9 mouse cellular contexts compared by ENCODE assay signal in genomic region chr7:145300321-145301007, GRCm38 (mm10). TPM values are rescaled to one million over a fixed set of nuclear protein-coding genes. Genes with fewer than 3 reads are reported as not detected.
DNase-seq lines count a peak whose midpoint lies in the region; ATAC-seq and TF ChIP-seq lines count a peak whose summit lies in the region.
"Had no signal": no experiment of that assay in that cellular context is flagged by ENCODE, and none has a peak within 500 bp of the region (broad histone marks: within the 10 kb centered on the region; RNA-seq: fewer than 3 reads in every experiment).

Mrgprf (plus strand) TSS chr7:145300828.

- no peak within 1 kb of the TSS for H3K9ac ChIP-seq in intestine, embryonic 15.5 days
- H3K9ac ChIP-seq in intestine, embryonic 16.5 days (ENCODE audit: low read depth, low read length) = no peak within 1 kb of the TSS
- H3K9ac ChIP-seq in lung, postnatal 0 days (replicated peaks; ENCODE audit: low read depth) = no peak within 1 kb of the TSS
- no peak within 1 kb of the TSS for H3K9ac ChIP-seq in hindbrain, embryonic 16.5 days (ENCODE audit: low read depth, low read length)

- TF ChIP-seq CTCF in lung, postnatal 0 days (IDR thresholded peaks at IDR 0.05) = 0 out of 2 replicates have a peak, but pooled peaks have one; percentile 25

- H3K27ac ChIP-seq in intestine, embryonic 15.5 days = 0 out of 2 replicates have a peak within 1 kb of the TSS, but pooled peaks have one; percentile 44
- H3K27ac ChIP-seq in intestine, embryonic 16.5 days (ENCODE audit: low read length) = no peak within 1 kb of the TSS
- peak within 1 kb of the TSS; percentile 25 for H3K27ac ChIP-seq in brown adipose tissue, adult 24 weeks (replicated peaks; ENCODE audit: low read depth, low read length)
- peak within 1 kb of the TSS; percentile 38; the same call in 1 of the 2 replicates for H3K27ac ChIP-seq in lung, postnatal 0 days (ENCODE audit: low read length)
- no peak within 1 kb of the TSS for H3K27ac ChIP-seq in hindbrain, embryonic 16.5 days (ENCODE audit: low read depth, low read length)

- no peaks in the 10 kb centered on the region for H3K9me3 ChIP-seq in intestine, embryonic 15.5 days
- H3K9me3 ChIP-seq in intestine, embryonic 16.5 days (ENCODE audit: control insufficient read depth, low read length) = no peaks in the 10 kb centered on the region
- H3K9me3 ChIP-seq in lung, postnatal 0 days (ENCODE audit: low read length) = no peaks in the 10 kb centered on the region
- no peaks in the 10 kb centered on the region for H3K9me3 ChIP-seq in hindbrain, embryonic 16.5 days (ENCODE audit: control insufficient read depth, low read length)

- intact Hi-C loops in gastrocnemius, postnatal 36 days (cut with DNase I) = no loop called here

- H3K36me3 ChIP-seq in intestine, embryonic 15.5 days = no peaks in the 10 kb centered on the region
- H3K36me3 ChIP-seq in intestine, embryonic 16.5 days (ENCODE audit: control insufficient read depth, insufficient read depth, low read length) = no peaks in the 10 kb centered on the region
- H3K36me3 ChIP-seq in lung, postnatal 0 days (ENCODE audit: insufficient read depth, low read length) = no peaks in the 10 kb centered on the region
- no peaks in the 10 kb centered on the region for H3K36me3 ChIP-seq in hindbrain, embryonic 16.5 days (ENCODE audit: control insufficient read depth, insufficient read depth, low read length)

- 36% methylated on average over 13 of the region's 13 CpGs for WGBS in intestine, embryonic 15.5 days
- WGBS in intestine, embryonic 16.5 days = 39% methylated on average over 13 of the region's 13 CpGs
- WGBS in lung, postnatal 0 days = 32% methylated on average over 13 of the region's 13 CpGs
- WGBS in hindbrain, embryonic 16.5 days = 35% methylated on average over 13 of the region's 13 CpGs

- peaks cover 23% of the 10 kb centered on the region for H3K4me1 ChIP-seq in intestine, embryonic 15.5 days (replicated peaks)
- H3K4me1 ChIP-seq in intestine, embryonic 16.5 days (ENCODE audit: control insufficient read depth, insufficient read depth, low read length) = peaks cover 38% of the 10 kb centered on the region
- no peaks in the 10 kb centered on the region for H3K4me1 ChIP-seq in brown adipose tissue, adult 24 weeks (ENCODE audit: control insufficient read depth, insufficient read depth, insufficient read length, low read length)
- H3K4me1 ChIP-seq in lung, postnatal 0 days (ENCODE audit: insufficient read depth, low read depth, low read length) = peaks cover 10% of the 10 kb centered on the region; the same call in 1 of the 2 replicates
- peaks cover 4% of the 10 kb centered on the region; the same call in 1 of the 2 replicates for H3K4me1 ChIP-seq in hindbrain, embryonic 16.5 days (ENCODE audit: control insufficient read depth, insufficient read depth, low read depth, low read length)

- H3K4me2 ChIP-seq in intestine, embryonic 15.5 days (replicated peaks) = no peak within 1 kb of the TSS
- no peak within 1 kb of the TSS for H3K4me2 ChIP-seq in intestine, embryonic 16.5 days (ENCODE audit: low read depth, low read length)
- H3K4me2 ChIP-seq in lung, postnatal 0 days (replicated peaks; ENCODE audit: low read depth, low read length) = no peak within 1 kb of the TSS
- H3K4me2 ChIP-seq in hindbrain, embryonic 16.5 days (ENCODE audit: low read length) = no peak within 1 kb of the TSS

- H3K4me3 ChIP-seq in intestine, embryonic 15.5 days (replicated peaks) = no peak within 1 kb of the TSS
- no peak within 1 kb of the TSS for H3K4me3 ChIP-seq in intestine, embryonic 16.5 days (ENCODE audit: low read length)
- peak within 1 kb of the TSS; percentile 33 for H3K4me3 ChIP-seq in brown adipose tissue, adult 24 weeks (ENCODE audit: insufficient read depth, low read depth, low read length)
- no peak within 1 kb of the TSS for H3K4me3 ChIP-seq in lung, postnatal 0 days (ENCODE audit: low read depth, low read length)
- no peak within 1 kb of the TSS for H3K4me3 ChIP-seq in hindbrain, embryonic 16.5 days (ENCODE audit: low read length)

- no peaks in the 10 kb centered on the region for H3K27me3 ChIP-seq in intestine, embryonic 15.5 days (replicated peaks)
- H3K27me3 ChIP-seq in intestine, embryonic 16.5 days (replicated peaks; ENCODE audit: control insufficient read depth, insufficient read depth, low read length) = no peaks in the 10 kb centered on the region
- H3K27me3 ChIP-seq in lung, postnatal 0 days (replicated peaks; ENCODE audit: insufficient read depth, low read length) = no peaks in the 10 kb centered on the region
- H3K27me3 ChIP-seq in hindbrain, embryonic 16.5 days (replicated peaks; ENCODE audit: control insufficient read depth, insufficient read depth, low read length) = no peaks in the 10 kb centered on the region

- TF ChIP-seq EP300 in lung, postnatal 0 days (IDR thresholded peaks at IDR 0.05) = no peak

- no peak for ATAC-seq in intestine, embryonic 15.5 days
- ATAC-seq in intestine, embryonic 16.5 days = no peak
- no peak for ATAC-seq in lung, postnatal 0 days
- ATAC-seq in hindbrain, embryonic 16.5 days = no peak

- peak; percentile 79 to 85 for DNase-seq in gastrocnemius, postnatal 36 days
- no peak for DNase-seq in lung, postnatal 0 days (ENCODE audit: low spot score)
- DNase-seq in frontal cortex, postnatal 10 days (ENCODE audit: low spot score in 2 of 2) = no peak
- no peak for DNase-seq in layer of hippocampus, postnatal 10 days (ENCODE audit: low spot score in 2 of 2)

RNA-seq across cellular contexts. Expression of gene Mrgprf, which starts in this region (rescaled TPM):
- 1.8 and 2.1 TPM in 2 replicates for polyA plus RNA-seq in intestine, embryonic 15.5 days (2015; fragmentation: Nextera tagmentation; extraction: Ambion mirVana)
- polyA plus RNA-seq in intestine, embryonic 16.5 days (2015; fragmentation: Nextera tagmentation; extraction: Ambion mirVana) = 2.2 and 2.5 TPM in 2 replicates
- 1.5 and 1.8 TPM in 2 replicates for polyA plus RNA-seq in brown adipose tissue, adult 24 weeks (2012; ENCODE audit: insufficient read depth, insufficient read length, missing spikeins)
- 1 to 10 TPM; 2.5 to 2.7 TPM for total RNA-seq in gastrocnemius, postnatal 36 days (2021)
- 2.6 and 3.4 TPM in 2 replicates for polyA plus RNA-seq in lung, postnatal 0 days (2015; fragmentation: Nextera tagmentation; extraction: Ambion mirVana)
- 3.6 and 5.3 TPM in 2 replicates for polyA plus RNA-seq in hindbrain, embryonic 16.5 days (2015; fragmentation: Nextera tagmentation; extraction: Ambion mirVana)
- total RNA-seq in layer of hippocampus, postnatal 10 days (2021) = 1 to 10 TPM; 1.6 to 2.2 TPM
- total RNA-seq: MEL had no signal

Comparison
In these comparisons a context has a peak if more than half of its experiments do, and no peak if none do; other contexts are left out.
1. H3K27ac ChIP-seq: peak in intestine, embryonic 15.5 days (single experiment), brown adipose tissue, adult 24 weeks (single experiment) and lung, postnatal 0 days (single experiment); none in intestine, embryonic 16.5 days (single experiment) and hindbrain, embryonic 16.5 days (single experiment).
2. DNase-seq: peak in gastrocnemius, postnatal 36 days (2 of 2); none in lung, postnatal 0 days (single experiment), frontal cortex, postnatal 10 days (0 of 2) and layer of hippocampus, postnatal 10 days (0 of 2).